Mouse (Mus musculus) midbrain, embryonic 16.5 days (tissue): Measurements from ENCODE around the gene Cux1. TPM values are rescaled to one million over a fixed set of nuclear protein-coding genes. Genes with fewer than 3 reads are reported as not detected.

Experiments
- ATAC-seq: fragments of 200-750 bp; cut with Nextera tagmentation; 2 replicates; pipeline ENCODE4 v1.8.0; 2017; ENCODE audit warnings: moderate TSS enrichment
- H3K27ac ChIP-seq: fragments of 300-500 bp; sonication (generic); 2 replicates; pipeline ENCODE4 v1.5.1; 2014; ENCODE audit warnings: mild to moderate bottlenecking, low read length, mixed read lengths
- H3K27me3 ChIP-seq: fragments of 300-500 bp; sonication (generic); 2 replicates; pipeline ENCODE4 v1.6.1; 2014; ENCODE audit warnings: low read depth, low read length, mixed read lengths; ENCODE audit not compliant: control insufficient read depth, insufficient read depth
- H3K36me3 ChIP-seq: fragments of 300-500 bp; sonication (generic); 2 replicates; pipeline ENCODE4 v1.6.1; 2014; ENCODE audit warnings: mild to moderate bottlenecking, low read length, moderate library complexity, mixed read lengths; ENCODE audit not compliant: control insufficient read depth, insufficient read depth
- H3K4me1 ChIP-seq: fragments of 300-500 bp; sonication (generic); 2 replicates; pipeline ENCODE4 v1.6.1; 2014; ENCODE audit warnings: mild to moderate bottlenecking, low read length, mixed read lengths; ENCODE audit not compliant: control insufficient read depth, insufficient read depth
- H3K4me2 ChIP-seq: fragments of 300-500 bp; sonication (generic); 2 replicates; pipeline ENCODE4 v1.6.1; 2014; ENCODE audit warnings: mild to moderate bottlenecking, low read length, mixed read lengths
- H3K4me3 ChIP-seq: fragments of 300-500 bp; sonication (generic); 2 replicates; pipeline ENCODE4 v1.5.1; 2014; ENCODE audit warnings: low read depth, mild to moderate bottlenecking, low read length, moderate library complexity, mixed read lengths
- H3K9ac ChIP-seq: fragments of 300-500 bp; sonication (generic); 2 replicates; pipeline ENCODE4 v1.6.1; 2014; ENCODE audit warnings: low read depth, low read length, mixed read lengths
- H3K9me3 ChIP-seq: fragments of 300-500 bp; sonication (generic); replicated peaks from 2 replicates; pipeline ENCODE4 v1.6.1; 2014; ENCODE audit warnings: mild to moderate bottlenecking, low read length, mixed read lengths; ENCODE audit not compliant: control insufficient read depth, poor library complexity, severe bottlenecking
- WGBS: fragments of 180-500 bp; shearing (Covaris S2); extraction: QIAGEN DNeasy Blood & Tissue Kit; methylation state at CpG from one replicate; pipeline ENCODE4 v1.1.7; 2014; 5-methylcytosine and 5-hydroxymethylcytosine counted together
- polyA plus RNA-seq: library from polyadenylated mRNA; unstranded; fragments of >200 nt; fragmentation: Nextera tagmentation; extraction: Ambion mirVana; gene quantifications from 2 replicates; pipeline ENCODE4 v1.2.1, GENCODE M21; 2015

Gene Cux1
- polyA plus RNA-seq, 1 experiment from 2014 or later, result 109 TPM

- H3K9me3 ChIP-seq, result no peaks in the 10 kb centered on the region
- 93% methylated on average over 5 of the region's 5 CpGs for WGBS
- H3K36me3 ChIP-seq, result no peaks in the 10 kb centered on the region
- H3K4me1 ChIP-seq, result peaks cover 4% of the 10 kb centered on the region; the same call in 1 of the 2 replicates
- no peak overlapping the region for H3K4me3 ChIP-seq
- H3K27me3 ChIP-seq, result no peaks in the 10 kb centered on the region
- no peak overlapping the region for H3K27ac ChIP-seq
- no peak overlapping the region for H3K9ac ChIP-seq
- H3K4me2 ChIP-seq, result no peak overlapping the region
- no peak for ATAC-seq
Observed at GRCm38 (mm10) chr5:136510609-136511008, 56.7 kb downstream of the Cux1 start.

- no peaks in the 10 kb centered on the region for H3K9me3 ChIP-seq
- ATAC-seq, result no peak
- H3K4me1 ChIP-seq, result peaks cover 7% of the 10 kb centered on the region; the same call in 1 of the 2 replicates
- no peaks in the 10 kb centered on the region for H3K27me3 ChIP-seq
- no peak overlapping the region for H3K9ac ChIP-seq
- no peak overlapping the region for H3K4me3 ChIP-seq
- H3K27ac ChIP-seq, result no peak overlapping the region
- H3K4me2 ChIP-seq, result no peak overlapping the region
- no peaks in the 10 kb centered on the region for H3K36me3 ChIP-seq
- WGBS, result 89% methylated on average over 4 of the region's 4 CpGs
Observed at GRCm38 (mm10) chr5:136507629-136508028, 59.7 kb downstream of the Cux1 start.

GRCm38 (mm10) chr5:136506262-136506661 is 61.0 kb downstream of the Cux1 start:
- Histone ChIP-seq H3K36me3 (no peaks in the 10 kb centered on the region), H3K27ac (no peak overlapping the region), H3K27me3 (no peaks in the 10 kb centered on the region), H3K9ac (no peak overlapping the region), H3K4me2 (no peak overlapping the region), H3K9me3 (no peaks in the 10 kb centered on the region), H3K4me3 (no peak overlapping the region), H3K4me1 (peaks cover 11% of the 10 kb centered on the region; the same call in 1 of the 2 replicates)
- no peak for ATAC-seq
- WGBS, result 78% methylated on average over 1 of the region's 1 CpGs

- no peak overlapping the region; the same call in 1 of the 2 replicates for H3K9ac ChIP-seq
- no peak for ATAC-seq
- 77% methylated on average over 5 of the region's 5 CpGs for WGBS
- no peaks in the 10 kb centered on the region for H3K36me3 ChIP-seq
- H3K27me3 ChIP-seq, result no peaks in the 10 kb centered on the region
- no peak overlapping the region for H3K4me2 ChIP-seq
- H3K4me3 ChIP-seq, result no peak overlapping the region
- H3K27ac ChIP-seq, result no peak overlapping the region
- no peaks in the 10 kb centered on the region for H3K9me3 ChIP-seq
- peaks cover 21% of the 10 kb centered on the region for H3K4me1 ChIP-seq
Observed at GRCm38 (mm10) chr5:136502491-136503086, 64.7 kb downstream of the Cux1 start.

- H3K9me3 ChIP-seq, result no peaks in the 10 kb centered on the region
- no peak overlapping the region for H3K4me3 ChIP-seq
- H3K4me2 ChIP-seq, result no peak overlapping the region
- WGBS, result 54% methylated on average over 6 of the region's 6 CpGs
- H3K9ac ChIP-seq, result no peak overlapping the region
- H3K27me3 ChIP-seq, result no peaks in the 10 kb centered on the region
- no peak overlapping the region; the same call in 1 of the 2 replicates for H3K27ac ChIP-seq
- ATAC-seq, result no peak
- H3K4me1 ChIP-seq, result peaks cover 20% of the 10 kb centered on the region
- H3K36me3 ChIP-seq, result no peaks in the 10 kb centered on the region
Observed at GRCm38 (mm10) chr5:136500307-136500871, 66.9 kb downstream of the Cux1 start.

- H3K36me3 ChIP-seq, result no peaks in the 10 kb centered on the region
- 80% methylated on average over 2 of the region's 2 CpGs for WGBS
- no peaks in the 10 kb centered on the region for H3K27me3 ChIP-seq
- no peaks in the 10 kb centered on the region for H3K9me3 ChIP-seq
- H3K4me2 ChIP-seq, result no peak overlapping the region
- H3K9ac ChIP-seq, result no peak overlapping the region
- H3K27ac ChIP-seq, result no peak overlapping the region
- ATAC-seq, result no peak
- H3K4me1 ChIP-seq, result peaks cover 15% of the 10 kb centered on the region
- no peak overlapping the region for H3K4me3 ChIP-seq
Observed at GRCm38 (mm10) chr5:136499316-136499715, 68.0 kb downstream of the Cux1 start.

GRCm38 (mm10) chr5:136498741-136499140 is 68.5 kb downstream of the Cux1 start:
- H3K27ac ChIP-seq, result no peak overlapping the region
- H3K9ac ChIP-seq, result no peak overlapping the region
- H3K4me2 ChIP-seq, result no peak overlapping the region
- H3K4me1 ChIP-seq, result peaks cover 14% of the 10 kb centered on the region
- H3K9me3 ChIP-seq, result no peaks in the 10 kb centered on the region
- H3K36me3 ChIP-seq, result no peaks in the 10 kb centered on the region
- H3K27me3 ChIP-seq, result no peaks in the 10 kb centered on the region
- no peak for ATAC-seq
- no peak overlapping the region for H3K4me3 ChIP-seq
- 91% methylated on average over 3 of the region's 3 CpGs for WGBS

- H3K9me3 ChIP-seq, result no peaks in the 10 kb centered on the region
- H3K27ac ChIP-seq, result no peak overlapping the region
- WGBS, result 61% methylated on average over 2 of the region's 2 CpGs
- no peaks in the 10 kb centered on the region for H3K27me3 ChIP-seq
- peaks cover 14% of the 10 kb centered on the region for H3K4me1 ChIP-seq
- H3K4me3 ChIP-seq, result no peak overlapping the region
- no peak for ATAC-seq
- H3K4me2 ChIP-seq, result no peak overlapping the region
- no peaks in the 10 kb centered on the region for H3K36me3 ChIP-seq
- no peak overlapping the region for H3K9ac ChIP-seq
Observed at GRCm38 (mm10) chr5:136497301-136497700, 70.0 kb downstream of the Cux1 start.

GRCm38 (mm10) chr5:136495581-136495980 is 71.7 kb downstream of the Cux1 start:
- Histone ChIP-seq H3K4me3 (no peak overlapping the region), H3K9ac (no peak overlapping the region)
- WGBS, result 97% methylated on average over 3 of the region's 3 CpGs

More at GRCm38 (mm10) chr5:136495581-136495980, 71.7 kb downstream of the Cux1 start:
- H3K27ac ChIP-seq, result no peak overlapping the region
- no peak for ATAC-seq
- peaks cover 8% of the 10 kb centered on the region for H3K4me1 ChIP-seq
- no peak overlapping the region for H3K4me2 ChIP-seq
- H3K27me3 ChIP-seq, result no peaks in the 10 kb centered on the region
- no peaks in the 10 kb centered on the region for H3K9me3 ChIP-seq
- no peaks in the 10 kb centered on the region for H3K36me3 ChIP-seq
